Mouse (Mus musculus) CD4-positive, CD25-positive, alpha-beta regulatory T cell, adult 4 months (primary cell): ENCODE measurements around the gene Slc16a9. TPM values are rescaled to one million over a fixed set of nuclear protein-coding genes. Genes with fewer than 3 reads are reported as not detected.

Source experiments
- ATAC-seq: one replicate; pipeline ENCODE4 v1.8.0; 2017
- polyA plus RNA-seq, 2 experiments: library from polyadenylated mRNA; unstranded; fragments of 100-300 nt; shearing (Covaris generic); gene quantifications; one replicate each; pipeline ENCODE4 v1.2.1; 2017

Gene Slc16a9
- polyA plus RNA-seq, 2 experiments from 2014 or later, result not detected

GRCm38 (mm10) chr10:70305683-70306082 is 60.8 kb downstream of the Slc16a9 start:
- ATAC-seq, result no peak

DNA sequence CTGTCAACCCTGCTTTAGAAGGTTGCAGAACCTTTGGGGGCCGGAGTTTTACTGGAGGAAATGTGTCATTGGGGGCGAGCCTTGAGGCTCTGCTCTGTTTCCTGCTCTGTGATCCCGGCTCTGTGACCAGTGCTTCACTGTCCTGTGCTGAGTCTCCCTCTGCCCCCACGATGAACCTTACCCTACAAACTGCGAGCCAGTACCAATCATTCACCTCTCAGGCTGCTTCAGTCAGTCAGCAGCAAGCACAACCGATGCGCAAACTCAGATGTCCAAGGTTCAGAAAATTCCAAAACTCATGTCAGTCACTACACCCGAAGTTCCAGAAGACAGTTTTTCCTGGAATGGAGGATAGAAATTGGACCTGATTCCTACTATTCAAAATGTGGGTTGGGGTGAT is 64.5 kb downstream of the Slc16a9 start:
- ATAC-seq, result no peak

DNA sequence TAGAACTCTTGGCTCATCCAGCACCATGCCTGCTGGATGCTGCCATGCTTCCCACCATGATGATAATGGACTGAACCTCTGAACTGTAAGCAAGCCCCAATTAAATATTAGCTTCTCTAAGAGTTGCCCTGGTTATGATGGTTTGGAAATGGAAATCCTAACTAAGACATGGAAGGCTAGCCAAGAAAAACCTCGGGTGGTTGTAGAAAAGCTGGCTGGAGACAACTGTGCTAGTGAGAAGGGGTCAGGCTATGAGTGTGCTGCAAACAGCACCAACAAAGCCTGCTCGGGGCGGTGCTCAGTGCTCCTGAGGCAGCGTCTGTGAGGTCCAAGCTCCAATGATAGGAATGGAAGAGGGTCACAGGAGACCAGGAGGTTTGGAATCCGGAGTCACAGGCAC is 65.7 kb downstream of the Slc16a9 start:
- no peak for ATAC-seq

- no peak for ATAC-seq
These were observed 71.0 kb downstream of the Slc16a9 start for GRCm38 (mm10) chr10:70315895-70316294.

DNA sequence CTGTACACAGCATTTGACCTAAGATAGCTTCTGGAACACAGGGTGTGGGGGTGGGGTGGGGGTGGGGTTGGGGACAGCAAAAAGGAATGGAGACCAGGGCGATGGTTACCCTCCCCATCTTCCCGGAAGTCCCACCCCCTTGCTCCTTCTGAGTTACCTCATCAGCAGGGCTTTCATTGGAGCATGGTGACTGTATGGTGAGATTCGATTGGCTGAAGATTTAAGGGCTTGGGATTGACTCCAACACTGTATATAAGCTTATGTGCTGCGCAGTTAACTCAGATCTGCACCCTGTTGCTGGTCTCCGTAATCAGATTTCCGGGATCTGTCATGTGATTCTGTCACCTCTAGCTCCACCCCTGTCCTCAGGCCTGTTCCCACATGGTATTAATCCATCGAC is 72.0 kb downstream of the Slc16a9 start:
- ATAC-seq, result no peak

- ATAC-seq, result no peak
These were observed 72.6 kb downstream of the Slc16a9 start for GRCm38 (mm10) chr10:70317394-70317965.

DNA sequence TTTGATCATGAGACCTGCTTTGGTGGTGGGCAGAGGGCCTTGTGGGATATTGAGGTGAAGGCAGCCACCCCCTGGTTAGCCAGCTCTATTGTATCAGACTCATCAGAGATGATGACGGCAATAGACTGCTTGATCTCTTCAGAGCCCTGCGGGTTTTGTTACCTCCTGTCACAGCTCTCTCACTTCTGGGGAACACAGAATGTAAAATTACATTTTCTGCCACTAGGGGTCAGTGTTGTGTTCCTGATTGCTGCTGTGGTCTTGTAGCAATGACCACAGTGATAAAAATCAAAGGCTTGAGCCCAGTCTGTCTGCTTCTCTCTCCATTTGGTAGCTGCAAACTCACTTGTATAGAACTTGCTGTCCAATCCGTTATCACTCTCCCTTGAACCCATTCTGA is 73.7 kb downstream of the Slc16a9 start:
- peak; percentile 39 for ATAC-seq

DNA sequence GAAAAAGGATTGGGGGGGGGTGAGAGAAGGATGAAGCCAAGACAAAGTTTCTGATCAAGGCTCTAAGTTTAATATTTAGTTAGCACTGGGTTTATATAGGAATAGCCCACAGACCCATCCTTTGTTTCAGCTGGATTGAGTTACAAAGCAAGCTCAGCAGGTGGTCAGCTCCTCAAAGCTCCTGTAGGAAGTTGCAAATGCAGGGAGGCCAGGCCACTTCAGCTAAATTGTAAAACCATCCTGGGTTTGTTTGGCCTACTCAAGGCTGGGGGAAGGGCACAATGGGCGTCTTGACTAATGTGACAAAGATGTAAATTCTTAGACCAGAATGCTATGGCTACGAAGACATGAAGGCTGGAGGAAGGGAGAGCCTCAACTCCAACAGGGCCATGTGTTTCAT is 80.6 kb downstream of the Slc16a9 start:
- ATAC-seq, result no peak

GRCm38 (mm10) chr10:70327331-70327730 is 82.4 kb downstream of the Slc16a9 start:
- no peak for ATAC-seq

GRCm38 (mm10) chr10:70328139-70328538 is 83.2 kb downstream of the Slc16a9 start:
- ATAC-seq, result no peak

Other genes starting within 250 kb of the Slc16a9 start
- 10 to 100 TPM; 28.7 to 30.9 TPM for gene Ccdc6, start 148.0 kb upstream of the Slc16a9 start, polyA plus RNA-seq
- gene Mrln, start 40.4 kb upstream of the Slc16a9 start, polyA plus RNA-seq, result not detected
- not detected for gene Fam13c, start 195.4 kb downstream of the Slc16a9 start, polyA plus RNA-seq